Mouse (Mus musculus): ENCODE results near the gene Map4k1. TPM values are rescaled to one million over a fixed set of nuclear protein-coding genes. Genes with fewer than 3 reads are reported as not detected.

The Map4k1 gene
- total and polyA plus RNA-seq, 3 experiments, result 9.1 to 58.0 (median 15.9) TPM

GRCm38 (mm10) chr7:28941129-28941528, 40.7 kb upstream of the Map4k1 start:
- Histone ChIP-seq H3K27me3 (ENCODE audit: insufficient read depth, low read length) (no peaks in the 10 kb centered on the region), H3K4me1 (ENCODE audit: insufficient read depth, low read depth, low read length) (peaks cover 20% of the 10 kb centered on the region), H3K4me3 (ENCODE audit: low read depth, low read length) (no peak overlapping the region), H3K36me3 (replicated peaks) (peaks cover 87% of the 10 kb centered on the region), H3K9me3 (replicated peaks) (no peaks in the 10 kb centered on the region)
- TF ChIP-seq GATA1 (IDR thresholded peaks at IDR 0.05; ENCODE audit: borderline replicate concordance, low read length) (no peak), GATA2 (IDR thresholded peaks at IDR 0.05; ENCODE audit: borderline replicate concordance, low read depth, low read length) (no peak), TAL1 (conservative IDR thresholded peaks at IDR 0.05; ENCODE audit: low read depth, low read length) (no peak), CTCF (IDR thresholded peaks at IDR 0.05; ENCODE audit: low read depth, low read length) (no peak), POLR2AphosphoS5 (IDR thresholded peaks at IDR 0.05; ENCODE audit: insufficient replicate concordance, low read depth, low read length) (no peak)
- DNase-seq (ENCODE audit: low spot score) (no peak), ATAC-seq (ENCODE audit: extremely low read depth, insufficient number of reproducible peaks, low FRiP score, poor library complexity, severe bottlenecking) (no peak)

DNA sequence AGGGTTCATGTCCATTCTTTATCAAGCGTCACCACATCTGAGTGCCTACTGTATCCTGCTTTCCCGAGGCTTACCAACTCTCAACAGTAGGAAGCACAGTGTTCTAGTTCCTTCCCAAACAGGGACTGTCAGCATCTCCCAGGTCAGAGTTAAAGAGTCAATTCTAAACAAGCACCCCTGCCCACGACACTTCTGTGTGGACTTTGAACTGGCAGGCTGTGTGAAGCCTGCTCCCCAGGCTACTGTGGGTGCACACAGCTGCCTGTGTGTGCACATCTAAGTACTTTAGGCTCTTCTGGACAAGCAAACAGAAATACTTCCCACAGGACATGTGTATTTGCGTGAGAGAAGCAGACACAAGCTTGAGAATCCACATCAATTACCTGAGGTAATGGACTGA, 40.3 kb upstream of the Map4k1 start:
- ATAC-seq (ENCODE audit: extremely low read depth, insufficient number of reproducible peaks, low FRiP score, poor library complexity, severe bottlenecking), result no peak
- Histone ChIP-seq H3K27me3 (ENCODE audit: insufficient read depth, low read length) (no peaks in the 10 kb centered on the region), H3K36me3 (replicated peaks) (peaks cover 87% of the 10 kb centered on the region), H3K4me1 (ENCODE audit: insufficient read depth, low read depth, low read length) (peaks cover 22% of the 10 kb centered on the region), H3K4me3 (ENCODE audit: low read depth, low read length) (no peak overlapping the region), H3K9me3 (replicated peaks) (no peaks in the 10 kb centered on the region)
- no peak for TF ChIP-seq GATA1 (IDR thresholded peaks at IDR 0.05; ENCODE audit: borderline replicate concordance, low read length)
- no peak for TF ChIP-seq GATA2 (IDR thresholded peaks at IDR 0.05; ENCODE audit: borderline replicate concordance, low read depth, low read length)
- no peak for TF ChIP-seq POLR2AphosphoS5 (IDR thresholded peaks at IDR 0.05; ENCODE audit: insufficient replicate concordance, low read depth, low read length)
- TF ChIP-seq CTCF (IDR thresholded peaks at IDR 0.05; ENCODE audit: low read depth, low read length), result no peak
- TF ChIP-seq TAL1 (conservative IDR thresholded peaks at IDR 0.05; ENCODE audit: low read depth, low read length), result no peak
- DNase-seq (ENCODE audit: low spot score), result no peak

- ATAC-seq (ENCODE audit: extremely low read depth, insufficient number of reproducible peaks, low FRiP score, poor library complexity, severe bottlenecking) (no peak), DNase-seq (ENCODE audit: low spot score) (no peak)
- Histone ChIP-seq H3K4me3 (ENCODE audit: low read depth, low read length) (no peak overlapping the region), H3K4me1 (ENCODE audit: insufficient read depth, low read depth, low read length) (peaks cover 26% of the 10 kb centered on the region), H3K27me3 (ENCODE audit: insufficient read depth, low read length) (no peaks in the 10 kb centered on the region), H3K9me3 (replicated peaks) (no peaks in the 10 kb centered on the region), H3K36me3 (replicated peaks) (peaks cover 89% of the 10 kb centered on the region)
- no peak for TF ChIP-seq POLR2AphosphoS5 (IDR thresholded peaks at IDR 0.05; ENCODE audit: insufficient replicate concordance, low read depth, low read length)
- TF ChIP-seq GATA2 (IDR thresholded peaks at IDR 0.05; ENCODE audit: borderline replicate concordance, low read depth, low read length), result no peak
- TF ChIP-seq TAL1 (conservative IDR thresholded peaks at IDR 0.05; ENCODE audit: low read depth, low read length), result no peak
- no peak for TF ChIP-seq CTCF (IDR thresholded peaks at IDR 0.05; ENCODE audit: low read depth, low read length)
- TF ChIP-seq GATA1 (IDR thresholded peaks at IDR 0.05; ENCODE audit: borderline replicate concordance, low read length), result no peak
Observed at GRCm38 (mm10) chr7:28943451-28944180, 38.2 kb upstream of the Map4k1 start.

GRCm38 (mm10) chr7:28944756-28945415, 37.0 kb upstream of the Map4k1 start:
- DNase-seq (ENCODE audit: low spot score) (no peak), ATAC-seq (ENCODE audit: extremely low read depth, insufficient number of reproducible peaks, low FRiP score, poor library complexity, severe bottlenecking) (no peak)
- Histone ChIP-seq H3K4me1 (ENCODE audit: insufficient read depth, low read depth, low read length) (peaks cover 28% of the 10 kb centered on the region), H3K27me3 (ENCODE audit: insufficient read depth, low read length) (no peaks in the 10 kb centered on the region), H3K36me3 (replicated peaks) (peaks cover 90% of the 10 kb centered on the region), H3K4me3 (ENCODE audit: low read depth, low read length) (no peak overlapping the region), H3K9me3 (replicated peaks) (no peaks in the 10 kb centered on the region)
- no peak for TF ChIP-seq GATA2 (IDR thresholded peaks at IDR 0.05; ENCODE audit: borderline replicate concordance, low read depth, low read length)
- TF ChIP-seq CTCF (IDR thresholded peaks at IDR 0.05; ENCODE audit: low read depth, low read length), result no peak
- TF ChIP-seq GATA1 (IDR thresholded peaks at IDR 0.05; ENCODE audit: borderline replicate concordance, low read length), result no peak
- TF ChIP-seq TAL1 (conservative IDR thresholded peaks at IDR 0.05; ENCODE audit: low read depth, low read length), result no peak
- TF ChIP-seq POLR2AphosphoS5 (IDR thresholded peaks at IDR 0.05; ENCODE audit: insufficient replicate concordance, low read depth, low read length), result no peak

DNA sequence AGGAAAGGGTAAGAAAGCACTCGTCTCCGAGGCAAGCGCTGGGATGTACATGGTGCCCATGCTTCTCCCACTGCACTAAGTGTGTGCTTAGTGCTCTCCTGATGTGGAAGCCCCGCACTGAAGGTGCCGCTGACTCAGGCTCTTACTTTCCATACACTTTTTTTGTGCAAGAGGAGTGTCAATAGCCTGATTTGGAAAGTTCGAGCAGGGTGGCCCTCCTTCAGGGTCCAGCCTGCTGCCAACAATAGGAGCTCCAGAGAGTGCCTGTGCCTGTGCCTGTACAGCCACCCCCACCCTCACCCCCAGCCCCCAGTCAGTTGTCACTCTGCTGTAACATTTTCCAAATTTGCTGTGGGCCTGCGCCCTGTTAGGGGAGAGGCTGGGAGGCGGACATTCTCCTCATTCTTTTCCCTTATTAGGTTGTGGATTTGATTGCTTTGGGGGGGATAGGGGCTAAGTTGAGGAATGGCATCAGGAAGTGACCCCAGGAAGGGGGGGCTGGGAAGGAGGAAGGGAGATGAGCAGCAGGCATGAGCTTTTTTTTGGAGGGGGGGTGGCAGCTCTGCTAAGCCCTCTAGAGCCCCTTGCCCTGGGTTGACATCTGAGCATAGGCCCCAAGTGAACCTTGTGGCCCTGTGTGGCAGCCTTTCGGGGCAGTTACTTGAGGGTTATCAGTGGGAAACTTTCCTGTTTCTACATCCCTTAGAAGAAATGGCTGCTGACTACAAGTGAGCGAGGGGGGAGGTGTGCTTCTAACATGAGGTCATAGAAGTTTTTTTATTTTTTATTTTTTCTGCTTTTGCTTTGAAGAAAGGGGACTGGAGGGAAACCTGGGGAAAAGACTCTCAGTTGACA, 36.2 kb upstream of the Map4k1 start:
- H3K36me3 ChIP-seq (replicated peaks), result peaks cover 90% of the 10 kb centered on the region
- H3K4me3 ChIP-seq (ENCODE audit: low read depth, low read length), result no peak overlapping the region
- ATAC-seq (ENCODE audit: extremely low read depth, insufficient number of reproducible peaks, low FRiP score, poor library complexity, severe bottlenecking), result no peak
- no peaks in the 10 kb centered on the region for H3K27me3 ChIP-seq (ENCODE audit: insufficient read depth, low read length)
- no peak for DNase-seq (ENCODE audit: low spot score)
- TF ChIP-seq GATA2 (IDR thresholded peaks at IDR 0.05; ENCODE audit: borderline replicate concordance, low read depth, low read length) (no peak), GATA1 (IDR thresholded peaks at IDR 0.05; ENCODE audit: borderline replicate concordance, low read length) (no peak), TAL1 (conservative IDR thresholded peaks at IDR 0.05; ENCODE audit: low read depth, low read length) (no peak), POLR2AphosphoS5 (IDR thresholded peaks at IDR 0.05; ENCODE audit: insufficient replicate concordance, low read depth, low read length) (no peak), CTCF (IDR thresholded peaks at IDR 0.05; ENCODE audit: low read depth, low read length) (no peak)
- no peaks in the 10 kb centered on the region for H3K9me3 ChIP-seq (replicated peaks)
- peaks cover 32% of the 10 kb centered on the region for H3K4me1 ChIP-seq (ENCODE audit: insufficient read depth, low read depth, low read length)

- no peaks in the 10 kb centered on the region for H3K9me3 ChIP-seq (replicated peaks)
- H3K4me3 ChIP-seq (ENCODE audit: low read depth, low read length), result no peak overlapping the region
- H3K27me3 ChIP-seq (ENCODE audit: insufficient read depth, low read length), result no peaks in the 10 kb centered on the region
- peaks cover 90% of the 10 kb centered on the region for H3K36me3 ChIP-seq (replicated peaks)
- DNase-seq (ENCODE audit: low spot score), result no peak
- no peak for ATAC-seq (ENCODE audit: extremely low read depth, insufficient number of reproducible peaks, low FRiP score, poor library complexity, severe bottlenecking)
- TF ChIP-seq GATA1 (IDR thresholded peaks at IDR 0.05; ENCODE audit: borderline replicate concordance, low read length) (no peak), GATA2 (IDR thresholded peaks at IDR 0.05; ENCODE audit: borderline replicate concordance, low read depth, low read length) (no peak), CTCF (IDR thresholded peaks at IDR 0.05; ENCODE audit: low read depth, low read length) (no peak)
- peaks cover 34% of the 10 kb centered on the region for H3K4me1 ChIP-seq (ENCODE audit: insufficient read depth, low read depth, low read length)
Observed at GRCm38 (mm10) chr7:28946271-28946610, 35.6 kb upstream of the Map4k1 start.

Measured in G1E (cell line).